Mouse (Mus musculus): Measurements from ENCODE around the gene Tbcd. TPM values are rescaled to one million over a fixed set of nuclear protein-coding genes. Genes with fewer than 3 reads are reported as not detected.

Gene Tbcd
- total RNA-seq, 2 experiments from 2014 or later = 34.7 to 37.1 TPM

DNA sequence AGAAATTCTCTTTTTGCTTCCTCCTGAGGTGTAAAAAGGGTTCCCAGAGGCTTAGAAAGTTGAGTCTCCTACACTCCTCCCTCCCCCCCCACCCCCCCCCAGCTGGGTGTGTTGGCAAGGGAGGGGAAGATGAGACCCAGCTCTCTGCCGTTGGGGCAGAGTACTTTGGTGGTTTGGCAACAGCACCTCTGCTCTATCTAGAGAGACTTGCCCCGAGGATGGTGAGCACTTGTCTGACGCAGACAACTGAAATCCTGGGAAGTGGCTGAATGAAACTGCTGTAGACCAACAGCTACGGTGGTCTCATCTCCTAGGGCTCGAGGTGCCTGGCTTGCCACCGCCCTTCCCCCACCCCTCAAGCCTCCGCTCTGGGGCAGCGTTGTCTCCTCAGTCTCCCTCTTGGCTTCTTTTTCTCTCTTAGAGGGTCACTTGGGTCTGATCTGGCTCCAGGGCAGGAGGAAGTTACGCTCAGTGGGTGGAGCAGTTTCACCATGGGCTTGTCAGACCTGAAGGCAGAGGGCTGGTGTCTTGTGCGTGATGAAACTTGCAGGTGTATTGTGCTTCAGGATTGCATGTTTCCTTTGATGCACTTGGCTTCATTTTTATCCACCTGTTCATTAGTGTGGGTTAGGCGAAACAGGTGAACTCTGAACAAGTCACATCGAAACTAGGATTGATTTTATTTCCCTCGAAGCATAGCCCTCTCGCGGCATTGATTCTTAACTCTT, 27.9 kb downstream of the Tbcd start:
- TF ChIP-seq CTCF (IDR thresholded peaks at IDR 0.05) = no peak
- intact Hi-C loops (cut with DNase I) = loop anchor here (5.0 kb wide), 1 partner anchor 118 kb away; no protein-coding TSS in a partner anchor
- Histone ChIP-seq H3K4me3 (no peak overlapping the region), H3K27ac (no peak overlapping the region)
- no peak for DNase-seq (ENCODE audit: extremely low spot score in 1 of 2, low spot score in 2 of 2)

GRCm38 (mm10) chr11:121481129-121481528, 29.4 kb downstream of the Tbcd start:
- TF ChIP-seq CTCF (IDR thresholded peaks at IDR 0.05) = no peak
- no peak overlapping the region for H3K27ac ChIP-seq
- H3K4me3 ChIP-seq = no peak overlapping the region
- DNase-seq (ENCODE audit: extremely low spot score in 1 of 2, low spot score in 2 of 2) = no peak
- intact Hi-C loops (cut with DNase I) = no loop called here

- DNase-seq (ENCODE audit: extremely low spot score in 1 of 2, low spot score in 2 of 2) = no peak
- intact Hi-C loops (cut with DNase I) = no loop called here
- TF ChIP-seq CTCF (IDR thresholded peaks at IDR 0.05) = no peak
Observed at GRCm38 (mm10) chr11:121485882-121486281, 34.1 kb downstream of the Tbcd start.

GRCm38 (mm10) chr11:121490651-121491050, 38.9 kb downstream of the Tbcd start:
- TF ChIP-seq CTCF (IDR thresholded peaks at IDR 0.05) = no peak

More at GRCm38 (mm10) chr11:121485882-121486281, 34.1 kb downstream of the Tbcd start:
- Histone ChIP-seq H3K27ac (no peak overlapping the region), H3K4me3 (no peak overlapping the region)

GRCm38 (mm10) chr11:121500595-121500994, 48.8 kb downstream of the Tbcd start:
- intact Hi-C loops (cut with DNase I) = no loop called here
- no peak for TF ChIP-seq CTCF (IDR thresholded peaks at IDR 0.05)
- DNase-seq (ENCODE audit: extremely low spot score in 1 of 2, low spot score in 2 of 2) = no peak
- Histone ChIP-seq H3K27ac (no peak overlapping the region), H3K4me3 (no peak overlapping the region)

More at GRCm38 (mm10) chr11:121490651-121491050, 38.9 kb downstream of the Tbcd start:
- Histone ChIP-seq H3K4me3 (no peak overlapping the region), H3K27ac (no peak overlapping the region)
- no peak for DNase-seq (ENCODE audit: extremely low spot score in 1 of 2, low spot score in 2 of 2)
- intact Hi-C loops (cut with DNase I) = no loop called here

GRCm38 (mm10) chr11:121501525-121501924, 49.8 kb downstream of the Tbcd start:
- no peak for DNase-seq (ENCODE audit: extremely low spot score in 1 of 2, low spot score in 2 of 2)
- TF ChIP-seq CTCF (IDR thresholded peaks at IDR 0.05) = no peak
- Histone ChIP-seq H3K27ac (no peak overlapping the region; the same call in 1 of the 2 replicates), H3K4me3 (no peak overlapping the region)
- intact Hi-C loops (cut with DNase I) = no loop called here

DNA sequence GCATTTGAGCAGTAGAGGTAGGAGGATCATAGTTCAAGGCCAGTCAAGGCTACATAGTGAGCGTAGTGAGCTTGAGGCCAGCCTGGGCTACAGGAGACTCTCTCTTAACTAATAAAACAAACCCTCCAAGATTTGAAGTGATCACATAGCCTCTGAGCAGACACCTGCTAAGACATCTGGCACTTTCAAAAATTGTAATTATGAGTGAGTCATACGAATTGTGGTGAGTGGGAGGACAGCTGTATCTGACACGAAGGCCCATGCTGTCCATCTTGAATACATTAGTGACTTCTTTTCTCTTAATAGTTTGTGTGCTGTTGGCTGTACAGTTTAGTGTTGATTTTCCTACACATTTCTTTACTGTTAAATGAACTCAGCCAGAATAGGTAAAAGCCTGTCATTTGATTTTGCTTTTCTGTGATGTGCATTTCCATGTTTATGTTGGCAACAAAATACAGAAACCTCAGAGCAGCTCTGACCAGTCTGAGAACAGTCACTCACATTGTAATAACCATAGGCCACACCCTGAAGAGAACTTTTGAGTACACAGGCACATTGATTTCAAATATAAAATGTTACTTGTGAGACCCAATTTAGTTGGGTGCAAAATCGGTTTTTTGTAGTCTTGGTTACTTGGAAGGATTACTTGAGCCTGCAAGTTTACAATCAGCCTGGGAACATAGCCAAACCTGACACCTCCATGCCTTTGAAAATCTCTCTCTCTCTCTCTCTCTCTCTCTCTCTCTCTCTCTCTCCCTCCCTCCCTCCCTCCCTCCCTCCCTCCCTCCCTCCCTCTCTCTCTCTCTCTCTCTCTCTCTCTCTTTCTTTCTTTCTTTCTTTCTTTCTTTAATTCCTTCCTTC, 50.5 kb downstream of the Tbcd start:
- H3K4me3 ChIP-seq = no peak overlapping the region
- no peak for TF ChIP-seq CTCF (IDR thresholded peaks at IDR 0.05)
- H3K27ac ChIP-seq = no peak overlapping the region; the same call in 1 of the 2 replicates
- no peak for DNase-seq (ENCODE audit: extremely low spot score in 1 of 2, low spot score in 2 of 2)
- intact Hi-C loops (cut with DNase I) = no loop called here

- no peak for DNase-seq (ENCODE audit: extremely low spot score in 1 of 2, low spot score in 2 of 2)
- Histone ChIP-seq H3K27ac (no peak overlapping the region), H3K4me3 (no peak overlapping the region)
- no peak for TF ChIP-seq CTCF (IDR thresholded peaks at IDR 0.05)
- intact Hi-C loops (cut with DNase I) = no loop called here
Observed at GRCm38 (mm10) chr11:121508478-121508877, 56.7 kb downstream of the Tbcd start.

DNA sequence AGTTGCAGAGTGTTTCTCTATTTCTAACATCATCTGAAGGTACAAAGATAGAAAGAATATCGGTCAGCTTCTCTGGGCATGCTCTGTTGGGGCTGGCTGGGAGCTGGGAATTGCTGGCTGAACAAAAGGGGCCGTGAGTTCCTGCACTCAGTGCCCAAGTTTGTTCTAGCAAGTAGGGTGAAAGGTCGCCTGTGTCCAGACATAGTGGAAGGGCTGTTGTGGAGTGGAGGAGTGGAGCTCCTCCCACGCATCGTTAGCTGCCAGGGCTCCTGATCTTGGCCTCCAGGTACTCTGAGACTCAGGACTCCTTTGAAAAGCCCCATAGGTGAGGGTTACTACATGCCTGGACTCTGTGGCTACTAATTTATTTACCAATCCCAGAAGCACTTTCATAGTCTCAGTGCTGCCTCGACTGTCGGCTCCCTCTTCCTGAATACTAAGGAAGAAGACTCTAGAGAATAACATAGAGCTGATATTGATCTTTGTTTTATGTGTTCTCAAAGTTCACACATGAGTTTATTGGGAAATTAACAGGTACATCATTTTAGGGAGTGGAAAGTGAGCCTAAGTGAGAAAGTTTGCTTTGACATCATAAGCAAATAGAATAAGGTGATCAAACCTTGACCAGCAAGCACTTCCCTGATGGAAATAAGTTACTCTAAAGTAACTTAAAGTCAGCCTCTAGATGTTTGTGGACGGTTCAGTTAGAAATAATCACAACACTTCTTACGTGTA, 58.9 kb downstream of the Tbcd start:
- H3K27ac ChIP-seq = no peak overlapping the region
- DNase-seq (ENCODE audit: extremely low spot score in 1 of 2, low spot score in 2 of 2) = no peak
- no peak overlapping the region for H3K4me3 ChIP-seq
- no peak for TF ChIP-seq CTCF (IDR thresholded peaks at IDR 0.05)
- intact Hi-C loops (cut with DNase I) = no loop called here

GRCm38 (mm10) chr11:121512896-121513572, 61.3 kb downstream of the Tbcd start:
- no peak for TF ChIP-seq CTCF (IDR thresholded peaks at IDR 0.05)
- H3K4me3 ChIP-seq = no peak overlapping the region
- no peak overlapping the region for H3K27ac ChIP-seq
- intact Hi-C loops (cut with DNase I) = no loop called here
- no peak for DNase-seq (ENCODE audit: extremely low spot score in 1 of 2, low spot score in 2 of 2)

- DNase-seq (ENCODE audit: extremely low spot score in 1 of 2, low spot score in 2 of 2) = no peak
- TF ChIP-seq CTCF (IDR thresholded peaks at IDR 0.05) = no peak
- Histone ChIP-seq H3K27ac (no peak overlapping the region), H3K4me3 (no peak overlapping the region)
- intact Hi-C loops (cut with DNase I) = no loop called here
Observed at GRCm38 (mm10) chr11:121515996-121516395, 64.2 kb downstream of the Tbcd start.

Data from left cerebral cortex, adult 2 months (tissue).